Mouse (Mus musculus): ENCODE results near the gene Btg3. TPM values are rescaled to one million over a fixed set of nuclear protein-coding genes. Genes with fewer than 3 reads are reported as not detected.

Btg3 gene
- polyA plus RNA-seq, 2 experiments from 2014 or later = 5.4 to 6.5 TPM

GRCm38 (mm10) chr16:78346662-78347327, 30.2 kb downstream of the Btg3 start:
- ATAC-seq = no peak

GRCm38 (mm10) chr16:78343792-78344191, 33.2 kb downstream of the Btg3 start:
- no peak for ATAC-seq

- ATAC-seq = no peak
Measured at GRCm38 (mm10) chr16:78342767-78343166, 34.2 kb downstream of the Btg3 start.

- no peak for ATAC-seq
Measured at GRCm38 (mm10) chr16:78341356-78341755, 35.6 kb downstream of the Btg3 start.

- no peak for ATAC-seq
Measured at GRCm38 (mm10) chr16:78337226-78337625, 39.8 kb downstream of the Btg3 start.

GRCm38 (mm10) chr16:78327999-78328398, 49.0 kb downstream of the Btg3 start:
- no peak for ATAC-seq

- no peak for ATAC-seq
Measured at GRCm38 (mm10) chr16:78327562-78327961, 49.4 kb downstream of the Btg3 start.

GRCm38 (mm10) chr16:78325972-78326848, 50.8 kb downstream of the Btg3 start:
- no peak for ATAC-seq

- no peak for ATAC-seq
Measured at GRCm38 (mm10) chr16:78322140-78322539, 54.9 kb downstream of the Btg3 start.

GRCm38 (mm10) chr16:78321559-78321958, 55.4 kb downstream of the Btg3 start:
- ATAC-seq = no peak

GRCm38 (mm10) chr16:78319711-78320110, 57.3 kb downstream of the Btg3 start:
- ATAC-seq = no peak

GRCm38 (mm10) chr16:78317960-78318359, 59.0 kb downstream of the Btg3 start:
- no peak for ATAC-seq

GRCm38 (mm10) chr16:78316849-78317248, 60.1 kb downstream of the Btg3 start:
- peak; percentile 52 for ATAC-seq

- no peak for ATAC-seq
Measured at GRCm38 (mm10) chr16:78314026-78314425, 63.0 kb downstream of the Btg3 start.

- no peak for ATAC-seq
Measured at GRCm38 (mm10) chr16:78313135-78313887, 63.7 kb downstream of the Btg3 start.

- ATAC-seq = no peak
Measured at GRCm38 (mm10) chr16:78309258-78309657, 67.7 kb downstream of the Btg3 start.

GRCm38 (mm10) chr16:78307476-78308192, 69.4 kb downstream of the Btg3 start:
- ATAC-seq = no peak

GRCm38 (mm10) chr16:78306606-78307005, 70.4 kb downstream of the Btg3 start:
- ATAC-seq = no peak

- ATAC-seq = no peak
Measured at GRCm38 (mm10) chr16:78305606-78306100, 71.3 kb downstream of the Btg3 start.

- no peak for ATAC-seq
Measured at GRCm38 (mm10) chr16:78302678-78303050, 74.3 kb downstream of the Btg3 start.

GRCm38 (mm10) chr16:78301831-78302677, 74.9 kb downstream of the Btg3 start:
- no peak for ATAC-seq

All from activated CD4-positive, CD25-positive, alpha-beta regulatory T cell, adult 4 months (primary cell).